Mouse (Mus musculus) liver, adult 2 months (tissue): ENCODE data around the gene Plekha6. TPM values are rescaled to one million over a fixed set of nuclear protein-coding genes. Genes with fewer than 3 reads are reported as not detected.

Experiments
- DNase-seq: peaks from one replicate; pipeline ENCODE4 v3.0.0-alpha.2; 2011; ENCODE audit warnings: low read depth, low spot score; ENCODE audit errors: extremely low read depth
- H3K27ac ChIP-seq: fragments of 200-500 bp; replicated peaks from 2 replicates; pipeline ENCODE4 v1.5.1; 2012; ENCODE audit warnings: low read depth, mild to moderate bottlenecking, control low read depth, inconsistent platforms, low read length; ENCODE audit not compliant: insufficient read depth
- H3K27me3 ChIP-seq: fragments of 200-500 bp; 2 replicates; pipeline ENCODE4 v1.6.1; 2012; ENCODE audit warnings: mild to moderate bottlenecking, moderate library complexity, low read length, inconsistent platforms; ENCODE audit not compliant: control insufficient read depth, insufficient read depth
- H3K36me3 ChIP-seq: fragments of 200-500 bp; 2 replicates; pipeline ENCODE4 v1.6.1; 2012; ENCODE audit warnings: low read length, inconsistent platforms; ENCODE audit not compliant: control insufficient read depth, insufficient read depth
- H3K4me1 ChIP-seq: fragments of 200-500 bp; 2 replicates; pipeline ENCODE4 v1.6.1; 2011; ENCODE audit warnings: low read length; ENCODE audit not compliant: control insufficient read depth, insufficient read depth
- H3K4me3 ChIP-seq: fragments of 200-500 bp; 2 replicates; pipeline ENCODE4 v1.5.1; 2011; ENCODE audit warnings: low read depth, mild to moderate bottlenecking, control low read depth, low read length, moderate library complexity; ENCODE audit not compliant: insufficient read depth
- H3K79me2 ChIP-seq: fragments of 200-500 bp; 2 replicates; pipeline ENCODE4 v1.6.1; 2012; ENCODE audit warnings: inconsistent platforms, mild to moderate bottlenecking, low read length, moderate library complexity; ENCODE audit not compliant: control insufficient read depth, insufficient read depth
- H3K9ac ChIP-seq: fragments of 200-500 bp; 2 replicates; pipeline ENCODE4 v1.6.1; 2012; ENCODE audit warnings: low read depth, mild to moderate bottlenecking, control low read depth, inconsistent platforms, low read length
- CTCF ChIP-seq: fragments of 200-500 bp; IDR thresholded peaks from 2 replicates; pipeline ENCODE4 v1.5.1; 2011; ENCODE audit warnings: low read depth, low read length, control low read depth
- POLR2A ChIP-seq: fragments of 200-500 bp; IDR thresholded peaks from 2 replicates; pipeline ENCODE4 v1.6.1; 2011; ENCODE audit warnings: low read length, control low read depth; ENCODE audit not compliant: insufficient read depth; ENCODE audit errors: extremely low read depth
- WGBS: fragments of 180-500 bp; shearing (Covaris S2); methylation state at CpG from one replicate; pipeline ENCODE4 v1.1.7; 2018; 5-methylcytosine and 5-hydroxymethylcytosine counted together
- polyA plus RNA-seq: library from polyadenylated mRNA; depleted of rRNA; stranded (reverse); fragments of >200 nt; gene quantifications from 2 replicates; pipeline ENCODE4 v1.2.3, GENCODE M21; 2012
- total RNA-seq: library from RNA; depleted of rRNA; stranded (reverse); fragments of >200 nt; gene quantifications from 2 replicates; pipeline ENCODE4 v1.2.3, GENCODE M21; 2014

Plekha6 gene
- total and polyA plus RNA-seq, 2 experiments, result 20.5 to 37.2 TPM

DNA sequence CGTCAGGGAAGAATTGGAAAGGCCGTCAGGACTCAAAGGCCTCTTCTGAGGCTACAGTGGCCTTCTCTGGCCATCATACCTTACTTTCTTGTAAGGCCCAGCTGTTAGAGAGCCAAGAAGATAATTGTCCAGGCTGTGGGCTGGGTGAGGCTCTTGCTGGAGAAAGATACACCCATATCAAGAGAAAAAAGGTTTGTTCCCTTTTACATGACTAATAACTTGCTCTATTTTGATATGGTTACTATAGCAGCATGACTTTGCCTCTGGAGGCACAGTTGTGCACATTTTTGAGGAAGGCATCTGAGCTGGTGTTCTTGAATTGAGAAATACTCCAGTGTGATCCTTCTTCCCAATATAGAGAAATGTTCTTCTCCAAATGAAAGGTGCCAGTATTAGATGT lies 30.6 kb upstream of the Plekha6 start:
- H3K79me2 ChIP-seq, result peaks cover 33% of the 10 kb centered on the region; the same call in 1 of the 2 replicates
- DNase-seq, result peak; percentile 49
- H3K36me3 ChIP-seq, result peaks cover 32% of the 10 kb centered on the region
- TF ChIP-seq POLR2A, result no peak
- no peak for TF ChIP-seq CTCF
- H3K9ac ChIP-seq, result peak overlapping the region; percentile 96
- H3K4me3 ChIP-seq, result peak overlapping the region; percentile 91
- H3K4me1 ChIP-seq, result peaks cover 14% of the 10 kb centered on the region
- no peaks in the 10 kb centered on the region for H3K27me3 ChIP-seq
- peak overlapping the region; percentile 94 for H3K27ac ChIP-seq
- 3% methylated on average over 2 of the region's 2 CpGs for WGBS

DNA sequence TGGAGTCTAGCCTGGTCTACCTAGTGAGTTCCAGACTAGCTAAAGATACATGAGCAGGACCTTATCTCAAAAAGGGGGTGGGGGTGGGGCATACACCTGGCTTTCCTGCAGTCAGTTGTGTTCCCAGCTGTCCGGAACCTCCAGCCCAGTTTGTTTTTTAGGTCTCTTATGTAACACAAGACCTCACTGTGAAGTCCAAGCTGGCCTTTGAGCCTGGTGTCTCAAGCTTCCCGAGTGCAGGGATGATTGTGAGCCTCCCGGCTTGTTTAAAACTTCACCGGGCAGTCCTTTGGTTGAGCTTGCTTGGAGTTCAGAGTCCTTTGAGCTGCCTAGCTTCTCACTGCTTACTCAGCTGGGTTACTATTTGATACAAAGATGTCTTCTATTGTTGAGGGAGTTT lies 29.9 kb upstream of the Plekha6 start:
- H3K27me3 ChIP-seq, result no peaks in the 10 kb centered on the region
- WGBS, result 0% methylated on average over 4 of the region's 4 CpGs
- peak overlapping the region; percentile 73 for H3K9ac ChIP-seq
- peak; percentile 96 for DNase-seq
- peaks cover 33% of the 10 kb centered on the region; the same call in 1 of the 2 replicates for H3K79me2 ChIP-seq
- H3K27ac ChIP-seq, result peak overlapping the region; percentile 83
- H3K4me3 ChIP-seq, result peak overlapping the region; percentile 91
- H3K4me1 ChIP-seq, result peaks cover 14% of the 10 kb centered on the region
- no peak for TF ChIP-seq POLR2A
- H3K36me3 ChIP-seq, result peaks cover 39% of the 10 kb centered on the region

DNA sequence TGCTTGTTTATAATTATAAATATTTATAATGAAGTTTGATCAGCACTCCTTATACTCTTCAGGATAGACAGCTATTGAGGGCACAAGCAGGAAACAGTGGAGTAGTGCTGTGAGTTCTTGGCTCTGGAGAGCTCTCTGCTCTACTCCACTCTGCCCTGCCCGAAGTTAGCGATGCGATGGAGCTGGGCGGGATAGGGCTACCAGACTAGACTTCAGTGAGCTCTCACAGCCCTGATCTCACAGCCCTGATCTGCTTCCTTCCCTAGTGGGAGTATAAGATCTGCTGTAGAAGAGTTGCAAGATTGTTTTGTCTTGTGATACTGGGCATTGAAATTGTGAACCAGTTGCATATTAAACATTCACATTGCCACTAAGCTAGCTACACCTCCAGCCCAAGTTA lies 29.1 kb upstream of the Plekha6 start:
- 0% methylated on average over 4 of the region's 4 CpGs for WGBS
- TF ChIP-seq CTCF, result no peak
- TF ChIP-seq POLR2A, result no peak
- no peaks in the 10 kb centered on the region for H3K27me3 ChIP-seq
- H3K79me2 ChIP-seq, result peaks cover 33% of the 10 kb centered on the region; the same call in 1 of the 2 replicates
- peak overlapping the region; percentile 69 for H3K9ac ChIP-seq
- DNase-seq, result no peak
- H3K36me3 ChIP-seq, result peaks cover 42% of the 10 kb centered on the region
- H3K4me3 ChIP-seq, result peak overlapping the region; percentile 91
- H3K27ac ChIP-seq, result peak overlapping the region; percentile 14
- H3K4me1 ChIP-seq, result peaks cover 14% of the 10 kb centered on the region

DNA sequence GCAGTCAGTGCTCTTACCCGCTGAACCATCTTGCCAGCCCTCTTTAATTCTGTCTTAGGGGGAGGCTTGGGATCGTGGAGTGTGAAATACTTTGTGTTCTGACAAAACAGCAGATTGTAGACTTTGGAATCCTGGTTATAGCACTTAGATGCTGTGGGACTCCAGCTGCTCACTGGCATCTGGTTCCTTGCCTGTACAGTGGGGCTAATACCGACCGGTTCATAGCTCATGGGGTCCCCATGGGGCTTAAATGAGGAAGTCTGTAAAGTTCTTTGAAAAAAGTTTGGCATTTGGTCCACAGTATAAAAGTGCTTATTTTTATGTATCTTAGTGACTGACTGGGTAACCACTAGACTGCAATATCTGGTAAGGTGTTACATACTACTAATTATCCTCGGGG lies 28.2 kb upstream of the Plekha6 start:
- H3K4me3 ChIP-seq, result peak overlapping the region; percentile 22
- TF ChIP-seq POLR2A (no peak), CTCF (no peak)
- peaks cover 50% of the 10 kb centered on the region for H3K36me3 ChIP-seq
- peak; percentile 39 for DNase-seq
- 14% methylated on average over 5 of the region's 5 CpGs for WGBS
- peaks cover 12% of the 10 kb centered on the region for H3K4me1 ChIP-seq
- H3K27ac ChIP-seq, result no peak overlapping the region
- H3K27me3 ChIP-seq, result no peaks in the 10 kb centered on the region
- peaks cover 33% of the 10 kb centered on the region; the same call in 1 of the 2 replicates for H3K79me2 ChIP-seq
- H3K9ac ChIP-seq, result peak overlapping the region; percentile 31

DNA sequence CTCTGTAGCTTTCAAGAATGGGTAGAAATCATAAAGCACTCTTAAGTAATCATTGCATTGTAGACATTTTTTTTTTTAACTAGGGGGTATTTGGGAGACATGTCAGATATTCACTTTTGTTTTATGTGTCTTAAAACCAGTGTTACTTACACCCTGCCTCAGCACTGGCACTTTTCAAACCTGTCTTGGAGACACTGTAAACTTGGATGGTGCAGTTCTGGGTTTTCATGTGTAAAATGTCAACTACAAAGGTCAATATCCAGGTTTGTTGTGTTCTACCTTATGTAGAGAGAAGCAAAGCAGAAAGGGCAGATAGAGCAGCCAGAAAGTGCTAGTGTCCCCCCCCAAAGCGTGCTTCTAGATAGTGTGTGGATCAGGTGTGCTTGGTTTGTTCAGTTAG lies 25.6 kb upstream of the Plekha6 start:
- Histone ChIP-seq H3K27me3 (no peaks in the 10 kb centered on the region), H3K4me1 (peaks cover 12% of the 10 kb centered on the region), H3K4me3 (no peak overlapping the region), H3K27ac (no peak overlapping the region), H3K36me3 (peaks cover 49% of the 10 kb centered on the region), H3K9ac (no peak overlapping the region), H3K79me2 (peaks cover 11% of the 10 kb centered on the region; the same call in 1 of the 2 replicates)
- no peak for TF ChIP-seq CTCF
- TF ChIP-seq POLR2A, result no peak
- peak; percentile 62 for DNase-seq
- WGBS, result 42% methylated on average over 1 of the region's 1 CpGs

DNA sequence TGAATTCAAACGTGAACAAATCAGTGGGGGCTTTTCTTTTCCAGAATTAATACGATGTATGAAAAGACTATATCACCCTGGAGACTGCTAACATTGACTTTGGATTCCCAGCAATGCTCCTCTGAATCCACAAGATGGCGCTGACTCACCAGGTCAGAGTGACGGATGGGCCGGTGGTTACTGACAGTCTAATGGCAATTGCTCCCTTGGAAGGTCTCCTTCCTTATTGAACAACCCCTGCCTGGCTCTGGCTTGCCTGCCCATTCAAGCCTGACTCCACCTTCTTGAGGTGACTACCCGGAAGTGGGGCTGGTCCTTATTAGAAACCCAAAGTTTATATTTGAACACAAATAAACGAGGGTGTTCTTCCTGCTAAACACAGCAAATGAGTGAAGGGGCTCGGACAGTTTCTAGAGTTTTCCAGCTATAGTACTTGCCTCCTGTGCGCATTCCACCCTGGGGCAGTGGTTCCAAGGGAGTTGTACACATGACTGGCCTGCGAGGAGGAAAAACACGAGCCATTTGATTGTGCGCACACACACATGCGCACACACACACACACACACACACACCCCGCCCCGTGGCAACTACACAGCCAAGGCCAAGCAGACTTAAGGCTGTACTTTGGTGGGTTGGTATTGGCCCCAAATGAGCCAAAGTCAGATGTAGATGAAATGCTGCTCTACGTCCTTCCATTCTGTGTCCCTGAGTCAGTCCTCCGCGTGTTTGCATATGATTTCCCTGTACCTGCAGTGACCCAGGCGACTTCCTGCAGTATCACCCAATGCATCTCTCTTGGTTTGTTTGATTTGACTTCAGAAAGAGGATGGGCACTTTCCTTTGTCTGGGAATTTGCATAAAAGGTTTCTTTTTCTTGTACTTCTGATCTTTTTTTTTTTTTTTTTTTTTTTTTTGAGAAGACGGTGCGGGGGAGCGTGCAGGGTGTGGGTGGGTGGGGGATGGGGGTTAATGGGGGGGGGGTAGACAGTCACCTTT lies 17.7 kb upstream of the Plekha6 start:
- no peaks in the 10 kb centered on the region for H3K36me3 ChIP-seq
- H3K4me1 ChIP-seq, result no peaks in the 10 kb centered on the region
- no peak overlapping the region for H3K4me3 ChIP-seq
- H3K79me2 ChIP-seq, result no peaks in the 10 kb centered on the region
- H3K27me3 ChIP-seq, result no peaks in the 10 kb centered on the region
- H3K9ac ChIP-seq, result no peak overlapping the region
- WGBS, result 59% methylated on average over 22 of the region's 22 CpGs
- peak; percentile 39 for DNase-seq
- H3K27ac ChIP-seq, result no peak overlapping the region
- TF ChIP-seq POLR2A (no peak), CTCF (peak; percentile 89)
